Mouse (Mus musculus) layer of hippocampus, postnatal 36 days (tissue): Measurements from ENCODE around the gene Epo. TPM values are rescaled to one million over a fixed set of nuclear protein-coding genes. Genes with fewer than 3 reads are reported as not detected.

Source experiments
- DNase-seq, 2 experiments: peaks; one replicate each; pipeline ENCODE4 v3.0.0; 2022
- total RNA-seq, 2 experiments: library from RNA; stranded (reverse); gene quantifications; 2 replicates each; pipeline ENCODE4 v1.2.3; 2021

Epo gene
- total RNA-seq, 2 experiments from 2014 or later: not detected

- DNase-seq: peak in 1 of 2 experiments; percentile 22
Measured at GRCm38 (mm10) chr5:137539291-137539801, 6.3 kb upstream of the Epo start.

- DNase-seq: no peak
Measured at GRCm38 (mm10) chr5:137537461-137537860, 4.4 kb upstream of the Epo start.

DNA sequence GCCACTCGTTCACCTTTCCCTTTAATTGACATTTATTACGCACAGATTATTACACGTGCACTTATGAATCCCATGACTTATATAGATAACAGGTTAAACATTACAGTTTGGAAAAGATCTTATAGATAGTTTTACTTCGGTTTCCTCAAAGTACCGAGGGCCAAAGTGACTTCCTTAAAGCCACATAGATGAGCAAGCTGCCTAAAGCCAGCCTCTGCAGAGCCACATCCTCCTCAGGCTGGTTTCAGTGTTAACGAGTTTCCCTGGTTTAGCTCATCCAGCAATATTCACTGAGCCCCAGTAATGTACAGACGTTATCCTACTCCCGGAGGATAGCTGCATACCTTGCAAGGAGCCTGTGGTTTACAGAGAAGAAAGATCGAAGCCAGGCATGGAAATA, 2.3 kb upstream of the Epo start:
- DNase-seq: peak in 1 of 2 experiments; percentile 0

- DNase-seq: no peak
Measured at GRCm38 (mm10) chr5:137534762-137535161, 1.7 kb upstream of the Epo start.

DNA sequence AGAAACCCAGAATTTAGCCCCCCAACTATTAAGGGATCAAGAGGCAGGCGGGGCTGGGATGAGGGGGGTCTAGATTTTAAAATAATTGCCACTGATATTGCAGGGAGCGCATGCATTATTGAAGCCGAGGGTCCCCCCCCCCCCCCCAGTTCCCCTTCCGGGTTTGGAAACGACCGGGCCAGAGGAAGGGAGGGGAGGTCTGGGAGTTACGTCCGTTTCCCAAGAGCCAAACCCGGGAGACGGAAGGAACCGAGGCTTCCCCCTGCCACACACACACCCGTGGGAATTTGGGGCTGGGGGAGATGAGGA, 280 bp downstream of the Epo start:
- no peak for DNase-seq

DNA sequence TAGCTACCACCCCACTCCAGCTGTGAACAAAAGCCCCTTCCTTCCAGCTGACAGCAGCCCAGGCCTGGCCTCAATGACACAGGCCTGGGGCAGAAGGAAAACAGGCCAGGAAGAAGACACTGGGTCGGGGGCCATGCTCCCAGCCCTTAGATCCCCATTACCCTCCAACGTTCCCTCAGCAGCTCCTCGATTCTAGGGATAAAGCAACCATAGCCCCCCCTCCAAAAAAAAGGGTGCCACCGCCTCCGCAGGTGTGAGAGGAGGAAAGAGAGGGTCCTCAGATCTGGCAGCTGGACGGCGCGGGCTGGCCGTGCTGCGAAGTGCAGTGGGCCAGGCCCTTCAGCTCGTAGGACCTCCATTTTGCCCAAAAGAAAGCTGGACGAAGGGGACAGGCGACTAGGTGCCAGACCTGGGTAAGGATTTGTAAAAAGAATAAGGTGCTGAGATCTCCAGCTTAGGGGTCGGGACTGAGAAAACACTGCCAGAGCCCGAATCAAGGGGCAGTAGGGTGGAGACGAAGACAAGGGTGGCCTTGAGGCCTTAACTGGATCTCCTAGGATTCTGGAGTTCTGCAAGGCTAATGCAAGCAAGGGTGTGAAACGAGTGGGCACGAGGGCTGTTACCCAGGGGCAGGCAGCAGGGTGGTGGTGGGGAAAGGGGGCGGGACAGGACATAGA, 773 bp downstream of the Epo start:
- DNase-seq: peak in 1 of 2 experiments; percentile 37

- peak; percentile 48 to 75 for DNase-seq
Measured at GRCm38 (mm10) chr5:137531414-137532130, 1.5 kb downstream of the Epo start.

DNA sequence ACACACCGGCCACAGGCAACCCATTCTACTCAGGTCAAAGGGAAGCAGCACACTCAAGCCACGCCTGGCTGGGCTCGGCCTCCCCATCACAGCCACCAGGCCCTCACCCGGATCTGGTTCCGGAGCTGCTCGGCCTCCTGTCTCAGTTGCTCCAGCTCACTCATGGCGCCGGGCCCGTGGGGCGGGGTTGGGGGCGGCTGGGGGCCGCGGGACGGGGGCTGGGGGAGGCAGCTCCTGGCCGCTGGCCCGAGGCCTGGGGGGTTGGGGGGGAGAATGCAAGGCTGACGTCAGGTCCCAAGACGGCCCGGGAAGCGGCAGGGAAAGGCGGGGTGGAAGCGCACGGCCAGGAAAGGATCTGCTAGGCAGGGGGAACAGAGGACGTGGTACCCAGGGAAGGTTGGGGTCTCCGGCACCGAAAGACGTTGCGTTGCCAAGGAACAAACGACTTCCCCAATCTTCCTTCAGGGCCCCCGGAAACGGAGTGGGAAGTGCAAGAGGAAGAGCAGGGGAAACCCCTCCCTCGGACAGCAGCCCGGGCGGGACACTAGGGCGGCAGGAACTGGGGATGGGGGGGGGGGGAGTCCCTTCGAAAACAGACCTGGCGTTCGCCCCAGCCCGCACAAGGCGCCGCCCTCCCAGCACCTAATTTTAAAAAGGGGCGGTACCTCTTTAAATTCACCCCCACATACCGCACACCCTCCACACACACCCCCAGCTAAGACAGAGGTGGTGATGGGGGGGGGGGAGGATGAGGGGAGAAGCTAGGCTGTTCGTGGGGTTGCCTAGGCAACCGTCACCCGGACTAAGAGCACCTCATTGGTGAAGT, 2.2 kb downstream of the Epo start:
- DNase-seq: peak in 1 of 2 experiments; percentile 66

GRCm38 (mm10) chr5:137530075-137530474, 3.0 kb downstream of the Epo start:
- no peak for DNase-seq

- DNase-seq: no peak
Measured at GRCm38 (mm10) chr5:137529221-137529995, 3.6 kb downstream of the Epo start.

DNA sequence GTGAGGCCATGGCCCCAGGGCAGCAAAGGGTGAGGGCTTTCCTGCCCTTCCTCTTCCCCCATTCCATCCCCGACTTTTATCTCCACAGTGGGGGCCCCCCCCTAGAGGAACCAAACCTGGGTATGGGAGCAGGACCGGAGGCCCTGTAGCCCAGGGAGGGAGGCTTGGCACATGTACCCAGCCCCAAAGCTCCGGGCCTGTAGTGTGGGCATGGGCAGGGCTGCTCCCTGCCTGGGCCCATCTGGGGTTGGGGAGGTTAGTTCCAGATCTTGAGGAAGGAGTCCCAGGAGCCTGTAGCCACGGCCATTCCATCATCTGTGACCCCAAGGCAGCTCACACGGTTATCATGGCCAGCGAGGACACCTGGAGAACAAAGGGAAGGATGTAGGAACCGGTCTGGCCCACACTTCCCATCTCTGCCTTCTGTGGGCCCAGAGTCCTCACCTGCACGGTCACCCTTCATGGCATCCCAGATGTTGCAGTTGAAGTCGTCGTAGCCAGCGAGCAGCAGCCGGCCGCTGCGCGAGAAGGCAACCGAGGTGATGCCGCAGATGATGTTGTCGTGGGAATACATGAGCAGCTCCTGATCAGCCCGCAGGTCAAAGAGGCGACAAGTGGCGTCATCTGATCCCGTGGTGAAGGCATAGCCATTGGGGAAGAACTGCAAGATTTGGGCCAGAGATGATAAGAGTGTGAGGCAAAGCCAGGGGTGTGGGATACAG, 4.6 kb downstream of the Epo start:
- DNase-seq: peak in 1 of 2 experiments; percentile 14

DNA sequence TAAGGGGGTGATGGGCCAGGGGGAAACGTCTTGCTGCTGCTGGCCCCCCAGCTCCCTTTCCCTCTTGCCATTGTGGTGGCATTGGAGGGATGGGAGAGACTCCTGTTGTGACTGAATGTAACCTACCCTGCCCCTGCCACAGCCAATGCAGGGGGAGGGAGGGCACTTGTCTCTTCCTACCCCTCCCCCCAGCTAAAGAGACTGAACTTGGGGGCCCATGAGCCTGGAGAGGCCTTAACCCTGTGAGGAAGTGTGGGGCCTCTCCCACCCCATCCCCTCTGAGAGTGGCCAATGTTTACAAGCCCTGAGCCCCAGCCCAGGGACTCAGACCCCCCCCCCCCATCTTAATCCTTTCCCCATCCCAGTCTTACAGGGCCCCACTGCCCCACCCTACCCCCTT, 5.6 kb downstream of the Epo start:
- DNase-seq: no peak

- DNase-seq: peak; percentile 43 to 56
Measured at GRCm38 (mm10) chr5:137526192-137526936, 6.7 kb downstream of the Epo start.

GRCm38 (mm10) chr5:137525511-137525910, 7.5 kb downstream of the Epo start:
- no peak for DNase-seq

- DNase-seq: no peak
Measured at GRCm38 (mm10) chr5:137524671-137525070, 8.4 kb downstream of the Epo start.

DNA sequence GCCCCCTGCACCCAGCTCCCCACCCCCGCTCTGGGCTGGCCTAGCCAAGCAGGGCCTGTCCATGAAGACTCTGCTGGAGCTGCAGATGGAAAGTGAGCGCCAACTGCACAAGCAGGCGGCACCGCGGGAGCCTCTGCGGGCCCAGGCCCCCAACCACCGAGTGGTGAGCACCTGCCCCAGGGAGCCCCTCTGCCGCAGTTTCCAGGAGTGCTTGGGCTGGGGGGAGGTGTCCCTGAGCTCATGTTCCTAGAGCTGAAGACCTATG, 8.9 kb downstream of the Epo start:
- no peak for DNase-seq

- no peak for DNase-seq
Measured at GRCm38 (mm10) chr5:137523396-137524250, 9.4 kb downstream of the Epo start.

DNA sequence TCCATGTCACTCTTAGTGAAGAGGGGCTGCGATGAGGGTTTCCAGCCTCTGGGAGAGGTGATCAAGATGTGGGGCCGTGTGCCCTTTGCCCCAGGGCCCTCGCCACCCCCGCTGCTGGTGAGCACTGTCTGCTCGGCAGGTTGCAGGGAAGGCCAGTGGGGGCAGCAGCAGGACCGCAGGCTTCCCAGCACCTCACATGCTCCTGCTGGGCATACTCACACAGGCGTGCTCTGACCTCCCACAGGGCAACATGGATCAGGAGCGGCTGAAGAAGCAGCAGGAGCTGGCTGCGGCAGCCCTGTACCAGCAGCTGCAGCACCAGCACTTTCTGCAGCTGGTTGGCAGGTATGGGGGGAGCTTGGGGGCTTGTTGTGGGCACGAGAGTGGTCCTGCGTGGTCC, 10.3 kb downstream of the Epo start:
- DNase-seq: no peak

DNA sequence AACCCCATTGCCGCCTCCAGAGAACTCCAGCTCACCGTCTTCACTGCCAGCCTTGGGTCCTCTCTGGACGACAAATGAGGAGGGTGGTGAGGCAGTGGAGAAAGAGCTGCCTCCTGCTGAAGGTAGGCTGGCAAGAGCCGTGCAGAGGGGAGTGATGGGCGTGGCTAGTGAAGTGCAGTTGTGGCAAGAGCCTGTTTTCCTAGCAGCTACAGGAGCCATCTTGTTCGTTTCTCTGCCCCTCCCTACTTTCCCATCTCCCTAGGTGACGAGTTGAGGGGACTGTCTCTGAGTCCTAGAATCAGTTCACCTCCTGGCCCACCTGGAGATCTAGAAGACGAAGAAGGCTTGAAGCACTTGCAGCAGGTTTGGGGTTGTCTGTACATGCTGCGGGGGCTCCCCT, 11.2 kb downstream of the Epo start:
- no peak for DNase-seq
